Mouse (Mus musculus) forebrain, embryonic 15.5 days (tissue): ENCODE data around the gene Gm9745. TPM values are rescaled to one million over a fixed set of nuclear protein-coding genes. Genes with fewer than 3 reads are reported as not detected.

Experiments
- microRNA-seq: library from miRNA; unstranded; fragments of <30 nt; microRNA quantifications from one replicate; pipeline ENCODE4, GENCODE M21; 2016
- polyA plus RNA-seq: library from polyadenylated mRNA; unstranded; fragments of >200 nt; fragmentation: Nextera tagmentation; extraction: Ambion mirVana; gene quantifications from 2 replicates; pipeline ENCODE4 v1.2.1, GENCODE M21; 2015

Gene Gm9745
- polyA plus RNA-seq, 1 experiment from 2014 or later: not detected

Small RNAs within 50 kb of the gene (microRNA-seq; reads per million reads assigned to microRNA genes)
- gene Gm22750: not detected

Other genes starting within 250 kb of the Gm9745 start
- 42.8 and 45.5 TPM in 2 replicates for gene Wdr37, start 76.3 kb downstream of the Gm9745 start, polyA plus RNA-seq
- 88.5 and 91.7 TPM in 2 replicates for gene Idi1, start 62.7 kb downstream of the Gm9745 start, polyA plus RNA-seq
- gene Idi2, start 4.6 kb upstream of the Gm9745 start, polyA plus RNA-seq: not detected in 2 replicates
- 72.0 and 78.7 TPM in 2 replicates for gene Gtpbp4, start 47.9 kb upstream of the Gm9745 start, polyA plus RNA-seq
- gene Larp4b, start 145.7 kb upstream of the Gm9745 start, polyA plus RNA-seq: 36.7 and 39.3 TPM in 2 replicates